Mouse (Mus musculus): Measurements from ENCODE around the gene Apoc3.

The Apoc3 gene

DNA sequence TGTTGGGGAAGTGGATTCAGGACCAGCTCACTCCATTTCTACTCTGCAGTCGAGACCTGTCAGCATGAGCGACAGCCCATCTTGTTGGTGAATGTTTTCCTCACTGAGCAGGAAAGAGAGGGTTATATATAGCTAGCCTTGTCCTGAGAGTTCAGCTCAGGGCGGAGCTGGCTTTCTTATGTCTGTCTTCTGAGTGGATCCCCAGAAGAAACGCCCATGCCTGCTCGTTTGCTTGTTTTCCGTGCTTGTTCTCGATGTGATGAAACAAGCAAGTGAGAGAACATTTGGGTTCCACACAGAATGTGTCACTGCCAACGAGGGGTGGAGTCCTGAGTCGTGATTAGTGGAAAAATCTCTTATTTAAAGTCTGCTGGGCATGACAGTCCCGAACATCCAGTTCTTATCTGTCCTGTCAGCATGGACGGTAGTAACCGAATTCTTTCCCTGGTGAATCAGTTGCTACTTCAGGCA, 38.7 kb downstream of the Apoc3 start:
- in situ Hi-C loops (cut with MboI; ENCODE audit: low sequenced_read_pairs) = no loop called here

DNA sequence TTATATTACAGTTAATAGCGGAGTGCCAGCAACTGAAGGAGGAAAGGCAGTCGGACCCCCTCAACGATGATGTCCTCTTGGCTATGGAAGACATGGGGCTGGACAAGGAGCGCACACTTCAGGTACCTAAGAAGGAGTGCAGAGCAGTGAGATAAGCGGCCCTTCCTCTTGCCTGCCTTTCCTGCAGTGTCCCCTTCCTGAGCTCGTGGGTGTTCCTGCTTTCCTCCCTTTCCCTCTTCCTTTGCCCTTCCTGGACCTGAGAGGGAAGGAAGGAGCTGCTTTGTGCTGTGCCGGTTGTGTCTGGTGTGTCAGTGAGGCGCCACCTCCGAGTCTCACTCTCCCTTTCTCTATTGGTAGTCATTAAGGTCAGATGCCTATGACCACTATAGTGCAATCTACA, 40.6 kb downstream of the Apoc3 start:
- in situ Hi-C loops (cut with MboI; ENCODE audit: low sequenced_read_pairs) = no loop called here

DNA sequence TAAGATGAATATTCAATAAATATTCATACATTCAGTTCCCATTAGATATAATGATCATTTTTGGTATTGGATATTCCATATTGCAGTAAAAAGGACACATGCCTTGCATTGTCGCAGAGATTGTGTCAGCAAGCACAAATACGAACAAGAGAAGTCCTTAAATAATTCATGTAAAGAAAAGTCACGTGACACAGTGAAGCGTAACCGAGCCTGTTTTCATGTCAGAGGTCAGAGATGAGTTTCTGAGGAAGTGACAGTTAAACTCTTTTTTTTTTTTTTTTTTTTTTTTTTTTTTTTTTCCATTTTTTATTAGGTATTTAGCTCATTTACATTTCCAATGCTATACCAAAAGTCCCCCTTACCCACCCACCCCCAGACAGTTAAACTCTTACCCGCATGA, 42.8 kb downstream of the Apoc3 start:
- in situ Hi-C loops (cut with MboI; ENCODE audit: low sequenced_read_pairs) = no loop called here

DNA sequence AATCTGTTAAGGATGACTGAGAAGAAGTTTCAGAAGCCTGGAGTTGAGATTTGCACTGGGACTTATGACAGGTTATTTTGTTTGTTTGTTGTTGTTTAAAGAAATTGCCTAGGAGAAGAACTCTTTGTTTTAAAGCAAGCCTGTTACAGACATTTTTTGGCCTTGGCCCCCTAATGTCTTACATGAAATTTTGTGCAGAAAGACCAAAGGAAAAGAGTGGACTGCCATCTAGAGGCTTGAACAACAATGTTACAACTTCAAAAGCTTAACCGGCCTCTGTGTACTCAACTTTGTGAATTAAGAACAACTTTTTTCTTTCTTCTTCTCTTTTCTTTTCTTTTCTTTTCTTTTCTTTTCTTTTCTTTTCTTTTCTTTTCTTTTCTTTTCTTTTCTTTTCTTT, 43.8 kb downstream of the Apoc3 start:
- in situ Hi-C loops (cut with MboI; ENCODE audit: low sequenced_read_pairs) = no loop called here

DNA sequence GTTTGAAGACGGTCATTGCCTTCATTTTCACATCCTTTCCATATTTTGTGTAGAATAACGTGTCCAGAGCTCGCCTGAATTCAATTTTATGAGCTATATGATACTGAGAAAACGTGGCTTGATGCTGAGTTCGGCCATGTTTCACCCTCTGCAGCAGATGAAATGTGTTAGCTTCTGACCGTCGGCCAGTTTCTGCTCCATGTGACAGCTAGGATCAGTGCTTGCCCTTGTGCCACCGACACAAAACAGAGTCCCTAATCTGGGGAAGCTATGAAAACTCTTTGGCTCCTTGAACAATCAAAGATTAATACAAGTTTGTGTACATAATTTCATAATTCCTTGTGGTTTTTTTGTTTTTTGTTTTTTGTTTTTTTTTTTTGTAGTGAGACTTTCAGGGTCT, 44.2 kb downstream of the Apoc3 start:
- in situ Hi-C loops (cut with MboI; ENCODE audit: low sequenced_read_pairs) = no loop called here

DNA sequence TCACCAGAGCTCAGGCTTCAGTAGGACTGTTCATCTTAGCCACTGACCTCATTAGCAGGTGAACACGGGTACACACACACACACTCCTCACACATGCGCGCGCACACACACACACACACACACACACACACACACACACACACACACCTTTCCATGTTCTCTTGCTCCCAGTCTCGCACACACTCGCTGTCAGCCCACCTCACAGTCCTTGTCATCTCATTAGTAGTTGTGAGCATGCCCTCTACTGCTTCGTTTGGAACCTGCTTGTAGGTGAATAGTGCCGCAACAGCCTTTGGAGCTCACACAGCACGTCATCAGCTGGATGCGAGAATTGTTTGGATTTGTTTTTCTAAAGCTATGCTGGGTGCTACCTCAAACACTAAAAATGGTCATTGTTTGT, 46.1 kb downstream of the Apoc3 start:
- in situ Hi-C loops (cut with MboI; ENCODE audit: low sequenced_read_pairs) = no loop called here

DNA sequence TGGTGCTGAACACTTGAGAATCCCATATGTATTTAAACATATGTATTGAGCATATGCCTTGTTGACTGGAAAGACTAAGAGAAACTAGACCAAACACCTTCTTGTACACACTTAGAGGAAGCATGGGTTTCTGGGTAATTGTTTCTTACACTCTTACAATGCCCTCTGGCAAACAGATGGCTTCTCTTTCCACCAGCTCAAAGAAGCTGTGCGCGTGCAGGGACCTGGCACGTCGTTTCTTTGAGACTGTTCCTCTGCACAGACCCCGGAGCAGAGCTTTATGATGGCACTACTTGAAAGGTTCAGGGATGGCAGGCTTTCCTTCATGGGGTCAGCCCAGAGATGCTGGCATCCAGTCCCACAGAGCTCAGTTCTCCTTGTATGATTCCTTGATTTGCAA, 46.5 kb downstream of the Apoc3 start:
- in situ Hi-C loops (cut with MboI; ENCODE audit: low sequenced_read_pairs) = no loop called here

DNA sequence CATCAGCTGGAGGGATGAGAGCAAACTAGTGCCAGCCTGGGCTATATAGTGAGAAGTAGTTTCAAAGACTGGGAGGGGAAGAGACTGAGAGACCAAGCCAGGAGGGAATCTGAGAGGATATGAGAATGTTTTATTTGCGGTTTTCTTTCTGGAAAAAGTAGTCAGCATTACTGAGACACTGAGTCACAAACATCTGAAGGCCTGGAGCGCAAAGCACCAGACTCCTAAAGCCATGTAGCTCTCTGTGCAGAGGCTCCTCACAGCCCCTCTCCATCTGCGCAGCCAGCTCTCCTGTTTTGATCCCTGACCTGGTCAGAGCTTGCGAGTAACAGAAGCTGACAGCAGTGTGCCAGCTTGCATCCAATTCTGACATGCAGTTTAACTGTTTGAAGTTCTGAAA, 47.1 kb downstream of the Apoc3 start:
- in situ Hi-C loops (cut with MboI; ENCODE audit: low sequenced_read_pairs) = no loop called here

DNA sequence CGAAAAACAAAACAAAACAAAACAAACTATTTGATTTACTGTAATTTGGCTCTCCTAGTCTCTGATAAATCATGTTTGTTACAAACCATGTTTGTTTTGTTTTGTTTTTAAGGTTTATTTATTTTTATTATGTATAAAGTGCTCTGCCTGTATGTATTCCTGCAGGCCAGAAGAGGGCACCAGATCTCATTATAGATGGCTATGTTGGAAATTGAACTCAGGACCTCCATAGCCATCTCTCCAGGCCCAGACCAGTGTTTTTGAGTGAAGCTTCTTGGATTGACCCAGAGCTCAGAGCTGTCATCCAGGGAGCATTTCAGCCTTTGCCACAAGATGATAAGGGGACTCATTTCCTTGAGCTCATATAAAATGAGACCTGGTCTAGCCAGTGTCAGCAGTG, 49.0 kb downstream of the Apoc3 start:
- in situ Hi-C loops (cut with MboI; ENCODE audit: low sequenced_read_pairs) = no loop called here

DNA sequence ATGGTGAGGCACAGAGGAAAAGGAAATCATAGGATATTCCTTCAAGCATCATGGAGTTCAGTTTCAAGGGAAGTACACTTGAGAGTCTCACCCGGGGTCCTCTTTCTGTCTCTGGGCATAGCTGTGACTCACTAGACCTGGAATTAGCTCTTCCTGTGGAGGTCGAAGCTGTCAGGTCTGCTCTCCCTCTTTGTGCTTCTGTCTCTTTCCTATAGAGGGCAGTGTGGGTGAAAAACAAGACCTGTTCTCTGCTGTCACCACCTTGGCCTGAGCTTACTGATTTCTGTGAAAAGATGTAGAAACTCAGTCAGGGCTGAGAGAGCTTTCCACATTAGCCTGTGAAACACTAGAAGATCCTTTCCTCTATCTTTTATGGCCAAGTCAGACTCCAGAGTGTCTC, 50.2 kb downstream of the Apoc3 start:
- in situ Hi-C loops (cut with MboI; ENCODE audit: low sequenced_read_pairs) = no loop called here

DNA sequence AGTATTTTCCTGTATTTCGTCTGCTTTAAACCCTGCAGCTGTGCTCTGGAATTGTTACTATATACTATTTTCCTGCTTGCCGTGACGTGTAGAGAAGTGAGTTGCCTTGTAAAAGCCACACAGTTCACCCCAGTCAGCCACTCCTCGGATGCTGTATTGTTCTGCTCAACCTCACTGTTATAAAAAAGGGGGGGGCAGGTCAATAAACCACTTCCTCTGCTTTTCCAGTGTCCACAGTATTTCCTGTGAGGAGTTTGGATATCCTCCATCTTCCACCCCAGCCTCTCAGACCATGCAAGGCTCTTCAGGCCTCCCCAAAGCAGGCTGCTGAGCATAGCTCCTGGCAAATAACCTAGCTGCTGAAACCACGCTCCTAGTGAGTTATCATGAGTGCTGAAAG, 50.9 kb downstream of the Apoc3 start:
- in situ Hi-C loops (cut with MboI; ENCODE audit: low sequenced_read_pairs) = loop anchor here (5.0 kb wide), 1 partner anchor 177 kb away; no protein-coding TSS in a partner anchor

Measured in CH12F3 (cell line).